Mouse (Mus musculus) limb, embryonic 10.5 days (tissue): ENCODE measurements around the gene Il17rc. TPM values are rescaled to one million over a fixed set of nuclear protein-coding genes. Genes with fewer than 3 reads are reported as not detected.
A peak's percentile ranks its signal among the peaks of the same experiment; 100 is the strongest.

Source experiments
- DNase-seq: peaks from one replicate; pipeline ENCODE4 v3.0.0-alpha.2; 2017; ENCODE audit warnings: low spot score
- H3K27ac ChIP-seq: fragments of 300-500 bp; sonication (generic); 2 replicates; pipeline ENCODE4 v1.5.1; 2016; ENCODE audit warnings: mild to moderate bottlenecking
- H3K27me3 ChIP-seq: fragments of 300-500 bp; sonication (generic); 2 replicates; pipeline ENCODE4 v1.6.1; 2016; ENCODE audit warnings: low read depth, mild to moderate bottlenecking; ENCODE audit not compliant: poor library complexity, severe bottlenecking
- H3K36me3 ChIP-seq: fragments of 300-500 bp; sonication (generic); 2 replicates; pipeline ENCODE4 v1.6.1; 2016; ENCODE audit warnings: mild to moderate bottlenecking, moderate library complexity
- H3K4me1 ChIP-seq: fragments of 300-500 bp; sonication (generic); 2 replicates; pipeline ENCODE4 v1.6.1; 2016
- H3K4me3 ChIP-seq: fragments of 300-500 bp; sonication (generic); 2 replicates; pipeline ENCODE4 v1.5.1; 2016; ENCODE audit warnings: mild to moderate bottlenecking, moderate library complexity
- H3K9me3 ChIP-seq: fragments of 300-500 bp; sonication (generic); replicated peaks from 2 replicates; pipeline ENCODE4 v1.6.1; 2016; ENCODE audit warnings: mild to moderate bottlenecking
- WGBS: fragments of 180-500 bp; shearing (Covaris S2); methylation state at CpG from one replicate; pipeline ENCODE4 v1.1.7; 2016; 5-methylcytosine and 5-hydroxymethylcytosine counted together
- microRNA-seq: library from miRNA; unstranded; fragments of <30 nt; microRNA quantifications from one replicate; pipeline ENCODE4, GENCODE M21; 2017
- polyA plus RNA-seq: library from polyadenylated mRNA; unstranded; fragments of >200 nt; fragmentation: Nextera tagmentation; extraction: Ambion mirVana; gene quantifications from 2 replicates; pipeline ENCODE4 v1.2.1, GENCODE M21; 2016

Il17rc gene
- polyA plus RNA-seq, 1 experiment from 2014 or later, result 3.4 TPM

GRCm38 (mm10) chr6:113508947-113509280, 37.7 kb downstream of the Il17rc start:
- WGBS, result 62% methylated on average over 5 of the region's 5 CpGs
- Histone ChIP-seq H3K9me3 (no peaks in the 10 kb centered on the region), H3K27me3 (no peaks in the 10 kb centered on the region), H3K27ac (no peak overlapping the region), H3K4me1 (0 out of 2 replicates have a peak, but pooled peaks cover 5% of the 10 kb centered on the region), H3K4me3 (no peak overlapping the region), H3K36me3 (peaks cover 11% of the 10 kb centered on the region)
- DNase-seq, result peak; percentile 26

- DNase-seq, result no peak
- Histone ChIP-seq H3K36me3 (peaks cover 62% of the 10 kb centered on the region), H3K27ac (no peak overlapping the region), H3K9me3 (no peaks in the 10 kb centered on the region), H3K27me3 (no peaks in the 10 kb centered on the region), H3K4me1 (0 out of 2 replicates have a peak, but pooled peaks cover under 1% of the 10 kb centered on the region), H3K4me3 (no peak overlapping the region)
- 92% methylated on average over 6 of the region's 6 CpGs for WGBS
Observed at GRCm38 (mm10) chr6:113513944-113514343, 42.7 kb downstream of the Il17rc start.

DNA sequence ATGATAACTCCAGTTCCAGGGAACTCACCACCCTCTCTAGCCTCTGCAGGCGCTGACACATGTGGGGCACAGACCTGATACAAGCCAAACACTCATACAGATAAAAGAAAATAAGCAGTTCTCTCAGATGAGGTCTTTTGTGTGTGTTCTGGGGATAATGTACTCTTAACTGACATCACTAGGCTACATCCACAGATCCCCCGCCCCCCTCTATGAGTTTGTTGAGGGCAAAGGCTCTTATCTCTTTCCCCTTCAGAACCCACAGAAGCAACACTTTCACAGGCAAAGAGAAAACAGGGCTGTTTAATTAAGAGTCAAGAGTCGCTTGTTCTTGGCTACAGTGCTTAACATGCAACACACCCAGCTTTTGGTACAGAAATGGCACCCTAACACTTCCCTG, 43.4 kb downstream of the Il17rc start:
- no peak for DNase-seq
- no peaks in the 10 kb centered on the region for H3K27me3 ChIP-seq
- 95% methylated on average over 3 of the region's 3 CpGs for WGBS
- no peak overlapping the region for H3K4me3 ChIP-seq
- H3K36me3 ChIP-seq, result peaks cover 68% of the 10 kb centered on the region
- no peak overlapping the region for H3K27ac ChIP-seq
- no peaks in the 10 kb centered on the region for H3K4me1 ChIP-seq
- no peaks in the 10 kb centered on the region for H3K9me3 ChIP-seq

GRCm38 (mm10) chr6:113517434-113518080, 46.3 kb downstream of the Il17rc start:
- no peak for DNase-seq
- Histone ChIP-seq H3K36me3 (peaks cover 97% of the 10 kb centered on the region), H3K27me3 (no peaks in the 10 kb centered on the region), H3K4me3 (no peak overlapping the region), H3K4me1 (no peaks in the 10 kb centered on the region), H3K9me3 (no peaks in the 10 kb centered on the region), H3K27ac (no peak overlapping the region)
- whole genome bisulfite sequencing, result 96% methylated on average over 8 of the region's 8 CpGs

DNA sequence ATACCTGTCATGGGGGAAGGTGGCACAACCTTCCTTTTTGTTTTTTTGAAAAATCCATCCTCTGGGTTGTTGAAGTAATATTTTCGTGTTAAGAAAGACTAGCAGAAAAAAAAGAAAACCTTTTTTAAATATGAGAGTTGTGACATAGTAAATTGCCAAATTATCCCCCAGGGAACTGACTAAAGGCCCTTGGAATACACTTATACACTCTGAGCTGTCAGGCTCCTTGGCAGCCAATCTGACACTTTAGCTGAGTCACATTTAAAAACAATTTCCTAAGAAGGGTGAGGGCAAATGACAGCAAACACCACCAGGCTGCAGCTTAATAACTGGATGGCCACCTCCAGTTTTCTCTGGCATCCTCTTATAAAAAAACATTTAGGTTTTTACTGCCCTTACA, 51.1 kb downstream of the Il17rc start:
- Histone ChIP-seq H3K27ac (no peak overlapping the region), H3K27me3 (no peaks in the 10 kb centered on the region), H3K4me1 (no peaks in the 10 kb centered on the region), H3K36me3 (peaks cover 87% of the 10 kb centered on the region), H3K4me3 (no peak overlapping the region), H3K9me3 (no peaks in the 10 kb centered on the region)
- DNase-seq, result no peak
- WGBS, result 80% methylated on average over 1 of the region's 1 CpGs

DNA sequence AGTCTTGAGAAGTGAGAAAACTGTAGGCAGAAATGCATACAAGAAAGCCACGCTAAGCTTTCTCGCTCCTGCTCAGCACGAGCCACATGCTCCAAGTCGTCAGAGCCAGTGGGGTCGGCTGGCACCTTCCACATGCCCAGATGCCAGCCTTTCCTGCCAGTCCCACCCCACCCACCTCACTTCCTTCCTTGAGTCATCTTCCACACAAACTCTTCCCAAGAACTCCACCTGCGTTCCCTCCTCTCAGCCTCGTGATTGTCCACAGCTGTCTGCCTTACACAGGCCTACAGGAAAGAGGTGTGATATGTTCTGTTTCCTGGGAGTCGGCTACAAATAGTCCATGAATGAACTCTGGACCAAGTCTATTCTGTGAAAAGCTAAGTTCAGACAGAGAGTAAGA, 52.2 kb downstream of the Il17rc start:
- WGBS, result 95% methylated on average over 8 of the region's 8 CpGs
- Histone ChIP-seq H3K4me3 (no peak overlapping the region), H3K9me3 (no peaks in the 10 kb centered on the region), H3K4me1 (no peaks in the 10 kb centered on the region), H3K27me3 (no peaks in the 10 kb centered on the region), H3K27ac (no peak overlapping the region), H3K36me3 (peaks cover 84% of the 10 kb centered on the region)
- no peak for DNase-seq

- WGBS, result 2% methylated on average over 47 of the region's 47 CpGs
- H3K27ac ChIP-seq, result peak within 1 kb of the TSS; percentile 90
- DNase-seq, result peak; percentile 97
- H3K27me3 ChIP-seq, result no peaks in the 10 kb centered on the region
- peaks cover 14% of the 10 kb centered on the region for H3K4me1 ChIP-seq
- peaks cover 31% of the 10 kb centered on the region for H3K36me3 ChIP-seq
- H3K9me3 ChIP-seq, result no peaks in the 10 kb centered on the region
- H3K4me3 ChIP-seq, result peak within 1 kb of the TSS; percentile 91
Observed at GRCm38 (mm10) chr6:113530932-113531839, 60.0 kb downstream of the Il17rc start, which contains the start of the genes Emc3 and Fancd2. Emc3 (minus strand) TSS chr6:113531652. Fancd2 (plus strand) TSS chr6:113531682.

- peaks cover 34% of the 10 kb centered on the region for H3K36me3 ChIP-seq
- H3K27me3 ChIP-seq, result no peaks in the 10 kb centered on the region
- 6% methylated on average over 7 of the region's 7 CpGs for WGBS
- peak; percentile 38 for DNase-seq
- peak overlapping the region; percentile 91 for H3K4me3 ChIP-seq
- H3K4me1 ChIP-seq, result peaks cover 14% of the 10 kb centered on the region
- no peaks in the 10 kb centered on the region for H3K9me3 ChIP-seq
- peak overlapping the region; percentile 90 for H3K27ac ChIP-seq
Observed at GRCm38 (mm10) chr6:113531840-113532404, 60.7 kb downstream of the Il17rc start.

Small RNAs within 50 kb of the gene (microRNA-seq; reads per million reads assigned to microRNA genes)
- not detected for gene Gm23365
- not detected for gene Gm24387

Other genes with a start within 250 kb of the Il17rc start
- 45.5 and 48.9 TPM in 2 replicates for gene Mtmr14, start 233.6 kb upstream of the Il17rc start, polyA plus RNA-seq
- gene Cpne9, start 189.1 kb upstream of the Il17rc start, polyA plus RNA-seq, result 0.06 TPM in 2 replicates
- 26.1 and 28.0 TPM in 2 replicates for gene Brpf1, start 164.3 kb upstream of the Il17rc start, polyA plus RNA-seq
- gene Ogg1, start 144.5 kb upstream of the Il17rc start, polyA plus RNA-seq, result 19.1 and 19.5 TPM in 2 replicates
- gene Camk1, start 127.4 kb upstream of the Il17rc start, polyA plus RNA-seq, result 41.3 and 53.9 TPM in 2 replicates
- 47.2 and 53.4 TPM in 2 replicates for gene Tada3, start 93.5 kb upstream of the Il17rc start, polyA plus RNA-seq
- 383 and 393 TPM in 2 replicates for gene Arpc4, start 93.3 kb upstream of the Il17rc start, polyA plus RNA-seq
- gene Ttll3, start 82.2 kb upstream of the Il17rc start, polyA plus RNA-seq, result 2.7 and 4.1 TPM in 2 replicates
- 37.9 and 40.8 TPM in 2 replicates for gene Rpusd3, start 52.1 kb upstream of the Il17rc start, polyA plus RNA-seq
- gene Cidec, start 35.7 kb upstream of the Il17rc start, polyA plus RNA-seq, result not detected in 2 replicates
- gene Jagn1, start 28.9 kb upstream of the Il17rc start, polyA plus RNA-seq, result 90.3 and 98.5 TPM in 2 replicates
- 2.2 and 2.3 TPM in 2 replicates for gene Il17re, start 12.9 kb upstream of the Il17rc start, polyA plus RNA-seq
- 16.2 and 17.4 TPM in 2 replicates for gene Creld1, start 11.9 kb downstream of the Il17rc start, polyA plus RNA-seq
- 0.60 and 0.73 TPM in 2 replicates for gene Prrt3, start 30.5 kb downstream of the Il17rc start, polyA plus RNA-seq
- gene Emc3, start 60.2 kb downstream of the Il17rc start, polyA plus RNA-seq, result 75.8 and 75.9 TPM in 2 replicates
- 21.6 and 21.9 TPM in 2 replicates for gene Fancd2, start 60.3 kb downstream of the Il17rc start, polyA plus RNA-seq
- 0.30 TPM in 1 of 2 replicates, not detected in the other for gene Fancd2os, start 129.3 kb downstream of the Il17rc start, polyA plus RNA-seq
- gene Brk1, start 133.3 kb downstream of the Il17rc start, polyA plus RNA-seq, result 206 and 208 TPM in 2 replicates
- 41.4 and 47.7 TPM in 2 replicates for gene Vhl, start 152.5 kb downstream of the Il17rc start, polyA plus RNA-seq
- 4.5 and 8.0 TPM in 2 replicates for gene Irak2, start 167.0 kb downstream of the Il17rc start, polyA plus RNA-seq
- gene Tatdn2, start 225.6 kb downstream of the Il17rc start, polyA plus RNA-seq, result 0.48 and 0.89 TPM in 2 replicates
- not detected in 2 replicates for gene Ghrl, start 248.5 kb downstream of the Il17rc start, polyA plus RNA-seq